Mouse (Mus musculus): ENCODE measurements around the gene Gm20696.

Gm20696 gene

DNA sequence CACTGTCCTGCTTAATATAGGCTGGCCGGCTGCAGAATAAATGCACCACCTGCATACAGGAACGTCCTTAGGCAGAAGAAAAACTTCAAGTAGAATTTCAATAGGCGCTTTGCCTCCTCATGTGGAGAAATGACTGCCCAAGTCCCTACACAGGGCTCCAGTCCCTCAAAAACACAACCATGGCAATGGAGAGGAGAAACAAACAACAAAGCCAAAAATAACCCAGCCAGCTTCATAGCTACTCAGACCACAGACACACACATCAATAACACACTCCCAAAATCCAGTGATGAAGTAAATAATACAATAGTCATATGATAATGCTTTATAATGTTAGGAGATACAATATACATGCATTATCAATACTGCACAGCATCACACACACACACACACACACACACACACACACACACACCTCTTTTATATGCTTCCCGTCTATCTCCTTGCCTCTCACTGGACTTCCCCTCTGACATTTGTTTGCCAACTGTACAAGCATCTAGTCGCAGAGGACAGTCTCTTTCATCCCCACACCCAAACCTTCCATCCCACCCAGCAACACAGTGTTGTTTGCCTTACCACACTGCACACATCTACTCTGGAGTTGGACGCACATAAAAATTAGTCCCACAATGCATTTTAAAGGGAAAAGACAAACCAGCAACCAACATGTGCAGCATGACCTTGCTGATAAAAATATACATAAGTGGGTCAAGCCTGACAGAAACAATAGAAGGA is 306.7 kb downstream of the Gm20696 start:
- peak; percentile 22 to 46 for DNase-seq (ENCODE audit: low spot score in 2 of 2)

DNA sequence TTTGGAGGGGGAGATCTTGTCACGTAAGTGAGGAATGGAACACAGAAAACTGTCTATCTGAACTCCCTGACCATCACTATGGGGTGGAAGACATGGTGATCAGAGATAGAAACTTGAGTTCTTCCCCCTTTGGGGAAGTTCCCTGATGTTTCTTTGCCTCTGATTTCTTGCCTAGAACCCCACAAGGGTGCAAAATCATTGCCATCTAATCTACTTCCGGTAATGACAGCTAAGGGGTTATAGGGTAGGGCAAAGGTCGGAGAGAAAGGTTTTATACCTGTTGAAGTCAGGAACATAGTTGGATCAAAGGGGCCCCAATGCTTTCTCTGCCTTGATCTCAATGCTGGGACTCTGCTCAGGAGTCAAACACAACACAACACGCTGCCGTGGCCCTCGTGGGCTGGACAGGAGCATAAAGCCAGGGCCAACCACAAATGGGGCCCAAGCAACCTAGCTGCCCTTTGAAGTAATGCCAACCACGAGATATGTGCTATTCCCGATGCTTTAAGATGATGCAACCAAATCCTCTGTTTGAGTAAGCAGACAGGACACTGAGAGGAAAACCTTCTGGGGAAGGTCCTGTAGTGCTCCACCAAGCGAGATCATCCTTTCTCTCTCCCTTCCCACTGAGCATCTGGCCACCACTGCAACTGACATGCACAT is 307.4 kb downstream of the Gm20696 start:
- peak in 1 of 2 experiments; percentile 6 for DNase-seq (ENCODE audit: low spot score in 2 of 2)

DNA sequence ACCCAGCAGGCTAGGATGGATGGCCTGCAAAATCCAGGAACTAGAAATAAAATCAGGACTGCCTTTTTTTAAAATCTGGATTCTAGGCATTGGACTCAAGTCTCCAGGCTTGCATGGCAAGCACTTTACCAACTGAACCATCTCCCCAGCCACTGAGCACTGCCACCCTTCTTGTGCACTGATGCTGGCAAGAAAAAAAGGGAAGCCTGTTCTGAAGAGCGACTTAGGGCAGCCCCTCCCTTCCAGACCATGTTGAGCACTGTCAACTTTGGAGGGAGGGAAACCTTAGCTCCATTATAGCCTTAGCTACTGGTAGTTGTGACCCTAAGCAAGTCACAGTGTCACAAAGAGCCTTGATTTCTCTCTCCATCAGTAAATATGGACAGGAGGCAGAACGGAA is 308.7 kb downstream of the Gm20696 start:
- no peak for DNase-seq (ENCODE audit: low spot score in 2 of 2)

GRCm38 (mm10) chr6:99354338-99354737 is 312.3 kb downstream of the Gm20696 start:
- no peak for DNase-seq (ENCODE audit: low spot score in 2 of 2)

- DNase-seq (ENCODE audit: low spot score in 2 of 2), result no peak
Measured at GRCm38 (mm10) chr6:99353441-99353840, 313.2 kb downstream of the Gm20696 start.

DNA sequence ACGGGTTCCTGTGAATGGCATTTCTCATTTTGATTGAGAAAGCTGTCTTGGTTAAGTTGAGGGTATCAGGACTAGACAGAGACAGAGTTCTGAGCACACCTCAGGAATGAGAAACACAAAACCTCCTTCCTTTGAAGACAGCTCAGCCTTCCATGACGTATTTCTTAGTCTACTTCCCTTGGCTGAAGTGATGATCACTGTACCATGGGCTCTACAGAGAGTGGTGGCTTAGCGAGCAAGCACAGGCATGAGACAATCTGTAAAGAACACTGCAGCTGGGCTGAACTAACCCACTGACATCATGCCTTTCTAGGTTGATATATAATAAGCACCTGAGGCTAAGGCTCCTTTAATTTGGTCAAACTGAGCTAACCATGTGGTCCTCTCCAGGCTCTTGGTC is 316.0 kb downstream of the Gm20696 start:
- DNase-seq (ENCODE audit: low spot score in 2 of 2), result no peak

- no peak for DNase-seq (ENCODE audit: low spot score in 2 of 2)
Measured at GRCm38 (mm10) chr6:99350156-99350555, 316.4 kb downstream of the Gm20696 start.

DNA sequence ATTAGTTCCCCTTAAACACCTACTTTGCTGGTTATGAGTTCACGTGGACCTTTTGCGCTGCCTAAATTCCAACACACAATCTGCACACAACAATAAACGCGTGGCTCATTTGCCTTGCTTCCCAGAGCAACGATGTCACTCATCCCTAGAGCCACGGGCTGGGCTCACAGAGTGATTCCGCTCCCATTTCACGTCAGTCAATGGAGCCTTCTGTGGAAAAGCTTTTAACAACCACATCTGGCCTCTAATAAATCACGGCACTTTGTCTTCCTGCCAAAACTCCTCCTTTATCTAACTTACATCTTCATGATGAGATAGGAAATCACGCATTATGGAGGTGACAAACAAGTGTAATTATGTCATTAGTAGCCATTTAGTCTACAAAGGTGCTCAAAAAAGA is 318.8 kb downstream of the Gm20696 start:
- DNase-seq (ENCODE audit: low spot score in 2 of 2), result no peak

- no peak for DNase-seq (ENCODE audit: low spot score in 2 of 2)
Measured at GRCm38 (mm10) chr6:99344966-99345365, 321.6 kb downstream of the Gm20696 start.

DNA sequence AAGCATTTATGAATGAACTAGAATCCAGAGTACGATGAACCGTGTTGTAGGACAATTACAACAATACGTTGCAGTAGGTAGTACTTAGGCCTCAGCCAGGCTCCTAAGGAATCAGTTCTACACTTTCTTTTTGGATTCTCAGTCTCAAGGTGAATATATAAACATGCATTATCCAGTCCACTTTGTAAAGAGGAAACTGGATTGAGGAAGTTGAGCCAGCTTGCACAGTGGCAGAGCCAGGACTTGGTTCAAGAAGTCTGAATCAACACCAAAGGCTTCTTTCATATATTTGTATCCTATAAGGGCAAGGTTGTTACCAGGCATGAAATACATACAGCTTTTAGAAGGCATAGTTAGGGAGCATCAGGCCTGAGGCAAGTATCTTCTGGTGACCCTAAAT is 322.2 kb downstream of the Gm20696 start:
- no peak for DNase-seq (ENCODE audit: low spot score in 2 of 2)

DNA sequence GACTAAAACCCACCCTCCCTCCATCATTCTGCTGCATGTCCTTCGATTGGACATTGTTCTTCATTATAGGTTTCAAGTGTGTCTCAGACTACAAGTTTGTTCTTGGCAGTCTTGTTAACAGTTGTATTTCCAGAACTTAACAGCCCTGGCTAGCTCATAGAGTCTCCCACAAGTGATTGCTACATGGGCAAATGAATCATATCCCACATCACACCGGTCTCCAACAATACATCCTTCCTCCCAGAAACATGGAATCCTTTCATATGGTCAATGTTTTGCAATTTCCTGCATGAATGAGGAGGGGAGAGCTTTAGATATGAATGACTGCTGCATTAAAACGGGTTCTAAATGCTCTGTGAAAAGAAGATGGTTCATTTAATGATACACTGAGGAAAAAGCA is 322.8 kb downstream of the Gm20696 start:
- DNase-seq (ENCODE audit: low spot score in 2 of 2), result no peak

- DNase-seq (ENCODE audit: low spot score in 2 of 2), result no peak
Measured at GRCm38 (mm10) chr6:99342416-99342815, 324.2 kb downstream of the Gm20696 start.

GRCm38 (mm10) chr6:99340902-99341301 is 325.7 kb downstream of the Gm20696 start:
- DNase-seq (ENCODE audit: low spot score in 2 of 2), result no peak

GRCm38 (mm10) chr6:99339986-99340721 is 326.4 kb downstream of the Gm20696 start:
- DNase-seq (ENCODE audit: low spot score in 2 of 2), result no peak

DNA sequence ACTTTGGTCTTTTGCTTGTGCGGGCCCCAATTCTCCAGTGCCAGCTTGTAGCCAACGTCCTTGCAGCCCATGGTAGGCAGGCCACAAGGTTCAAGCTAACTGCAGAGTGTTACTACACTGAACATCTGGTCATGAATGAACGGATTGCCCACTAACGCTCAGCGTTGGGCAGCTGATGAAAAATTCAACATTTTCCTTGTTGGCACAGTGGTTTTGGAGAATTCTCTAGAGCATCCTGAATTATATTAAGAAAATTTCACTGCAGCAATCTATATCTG is 327.3 kb downstream of the Gm20696 start:
- no peak for DNase-seq (ENCODE audit: low spot score in 2 of 2)

DNA sequence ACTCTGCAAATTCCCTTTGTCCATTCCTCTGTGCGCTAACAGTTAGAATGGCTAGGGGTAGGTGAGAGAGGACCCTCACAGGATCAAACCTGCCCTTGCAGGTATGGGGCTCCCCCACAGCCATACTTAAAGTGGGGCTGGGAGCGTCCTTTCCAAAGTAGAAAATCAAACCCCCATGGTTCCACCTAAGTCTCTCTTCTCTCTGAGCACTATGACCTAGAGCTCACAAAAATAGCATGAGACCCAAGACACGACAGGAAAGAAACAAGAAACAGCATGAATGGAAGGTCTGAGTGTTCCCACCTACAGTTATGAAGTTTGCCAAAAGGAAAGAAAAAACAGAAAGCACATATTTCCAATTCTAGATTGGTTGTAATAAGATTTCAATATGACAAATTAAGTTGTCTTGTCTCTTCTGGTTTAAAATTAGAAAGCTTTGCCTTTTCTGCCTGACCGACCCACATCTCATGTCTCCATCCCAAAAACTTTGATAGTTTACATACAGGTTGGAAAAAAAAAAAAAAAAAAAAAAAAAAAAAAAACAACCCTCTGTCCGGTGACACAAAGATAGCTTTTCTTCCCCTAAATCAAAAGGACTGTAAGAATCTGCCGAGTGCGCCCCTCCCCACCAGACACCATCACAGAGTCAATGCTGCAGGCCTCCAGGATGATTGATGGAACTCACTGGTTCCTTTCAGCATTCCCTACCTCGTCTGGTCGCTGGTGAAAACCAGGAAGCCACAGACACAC is 327.8 kb downstream of the Gm20696 start:
- no peak for DNase-seq (ENCODE audit: low spot score in 2 of 2)

GRCm38 (mm10) chr6:99338174-99338573 is 328.4 kb downstream of the Gm20696 start:
- no peak for DNase-seq (ENCODE audit: low spot score in 2 of 2)

GRCm38 (mm10) chr6:99337575-99337974 is 329.0 kb downstream of the Gm20696 start:
- DNase-seq (ENCODE audit: low spot score in 2 of 2), result peak; percentile 23 to 38

- DNase-seq (ENCODE audit: low spot score in 2 of 2), result no peak
Measured at GRCm38 (mm10) chr6:99336191-99336590, 330.4 kb downstream of the Gm20696 start.

GRCm38 (mm10) chr6:99335174-99335830 is 331.3 kb downstream of the Gm20696 start:
- peak; percentile 50 to 53 for DNase-seq (ENCODE audit: low spot score in 2 of 2)

GRCm38 (mm10) chr6:99334255-99334654 is 332.3 kb downstream of the Gm20696 start:
- no peak for DNase-seq (ENCODE audit: low spot score in 2 of 2)

DNA sequence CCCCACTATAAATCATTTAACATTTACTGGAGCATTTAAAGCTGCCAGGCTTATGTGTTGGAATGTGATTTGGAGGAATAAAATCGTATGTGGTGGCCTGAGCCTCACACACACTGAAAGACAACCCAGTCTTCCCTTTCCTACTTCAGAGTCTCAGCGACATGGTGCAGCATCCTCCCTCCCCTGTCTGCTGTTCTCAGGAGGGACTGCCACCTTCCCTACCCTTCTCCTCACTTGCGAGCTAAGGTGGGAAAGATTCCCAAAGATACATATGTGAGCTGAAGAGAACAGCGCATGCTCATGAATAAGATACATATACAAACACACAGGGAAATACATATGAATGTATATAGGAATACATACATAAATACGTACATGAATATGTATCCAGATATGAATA is 333.5 kb downstream of the Gm20696 start:
- DNase-seq (ENCODE audit: low spot score in 2 of 2), result no peak
